Mouse (Mus musculus): ENCODE measurements at regions not wholly inside any gene's neighbourhood (a gene's known extent, or its start where the extent isn't known, plus 50 kb on each side); places are given as distances from the start of the nearest gene placed in this dataset.
"Not testable (repeated sequence)": the region's sequence is repeated elsewhere in the genome, so short reads cannot be mapped to it uniquely, and the experiment has no call there.

DNA sequence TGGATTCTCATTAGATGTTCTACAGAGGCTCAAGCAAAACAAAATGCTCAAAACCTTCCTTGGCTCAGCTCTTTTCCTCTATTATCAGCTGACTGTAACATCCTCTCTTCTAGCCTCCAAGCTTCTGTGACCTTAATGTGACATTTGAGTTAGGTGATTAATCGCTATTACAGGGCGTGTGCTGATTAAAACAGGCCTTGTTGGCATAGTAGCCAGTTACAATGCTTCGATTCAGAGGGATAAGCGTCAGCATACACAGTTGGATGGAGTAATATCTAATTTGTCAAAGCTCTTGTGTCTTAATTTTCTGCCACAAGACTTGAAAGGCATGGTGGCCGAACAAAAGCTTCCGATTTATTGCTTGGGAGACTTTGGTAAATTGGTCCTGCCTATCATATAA is 378.2 kb downstream of the Fbxo8 start:
- no peak for DNase-seq (ENCODE audit: low spot score)

DNA sequence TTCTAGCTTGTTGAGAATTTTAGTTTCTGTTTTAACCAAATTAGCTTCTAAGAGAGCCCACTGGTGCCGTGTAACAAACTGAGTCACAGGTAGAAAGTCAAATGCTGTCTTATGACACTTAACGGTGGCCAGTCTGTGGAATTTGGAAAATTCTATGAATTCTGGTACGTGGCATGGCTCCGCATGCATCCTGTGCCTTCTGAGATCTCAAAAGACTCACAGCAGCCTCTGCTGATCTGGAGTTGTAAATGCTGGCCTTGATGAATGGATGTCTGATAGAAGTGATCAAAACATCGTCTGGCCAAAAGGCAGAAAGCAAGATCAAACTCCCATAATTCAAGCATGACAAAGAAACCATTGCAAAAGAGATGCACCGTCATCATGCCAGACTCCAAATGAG is 381.5 kb downstream of the Fbxo8 start:
- DNase-seq (ENCODE audit: low spot score) = peak; percentile 1

DNA sequence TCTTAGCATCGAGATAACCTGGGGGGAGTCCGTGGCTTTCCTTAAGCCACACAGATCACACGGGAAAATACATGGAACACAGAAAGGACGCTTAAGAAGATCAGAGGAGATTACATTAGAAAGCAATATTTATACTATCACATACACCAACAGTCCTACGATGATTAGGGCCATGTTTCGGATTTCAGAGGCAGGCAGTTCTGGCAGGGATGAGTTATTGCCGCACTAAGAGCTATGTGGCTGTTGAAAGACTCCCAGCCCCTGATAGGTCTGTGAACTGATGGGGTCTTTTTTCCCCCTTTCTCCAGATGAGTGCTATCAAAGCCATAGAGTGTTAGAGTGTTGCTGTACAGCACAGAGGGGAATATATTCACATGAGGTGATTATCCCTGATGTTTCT is 358.6 kb upstream of the Hand2 start:
- DNase-seq (ENCODE audit: low spot score) = no peak

DNA sequence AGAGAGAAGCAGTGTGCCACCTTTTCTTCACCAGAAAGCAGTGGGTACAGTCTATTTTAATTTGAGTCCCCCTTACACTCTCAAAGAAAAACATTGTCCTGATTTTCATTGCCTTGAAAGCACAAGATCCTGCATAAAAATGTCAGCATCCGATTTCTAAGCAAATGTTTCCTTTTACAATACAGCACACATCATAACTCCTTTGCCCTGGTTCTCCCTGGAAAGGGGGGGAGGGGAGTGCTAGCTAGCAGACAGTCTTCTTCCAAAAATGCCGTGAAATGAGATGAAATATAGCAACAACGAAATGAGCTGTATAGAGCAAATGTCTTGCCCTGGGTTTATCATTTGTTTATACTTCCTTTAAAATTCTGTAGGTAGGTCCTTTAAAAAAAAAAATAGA is 350.5 kb upstream of the Hand2 start:
- no peak for DNase-seq (ENCODE audit: low spot score)

DNA sequence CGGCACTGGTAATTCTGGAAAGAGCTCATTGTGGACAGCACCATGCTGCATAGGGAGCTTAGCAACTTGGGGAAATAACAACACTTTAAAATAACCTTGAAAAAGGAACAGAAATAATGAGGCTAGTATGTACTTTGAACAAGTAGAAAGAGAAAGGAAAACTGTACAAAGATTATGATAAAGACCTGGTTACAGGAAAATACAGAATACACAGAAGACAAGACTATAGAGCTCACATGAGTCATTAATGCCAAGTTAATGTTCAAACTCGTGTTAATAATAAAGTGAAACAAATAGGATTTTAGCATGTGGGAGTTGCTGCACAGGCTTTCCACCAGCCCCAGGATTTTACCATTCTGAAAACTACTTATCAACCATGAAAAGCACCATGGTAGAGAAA is 341.8 kb upstream of the Hand2 start:
- no peak for DNase-seq (ENCODE audit: low spot score)

DNA sequence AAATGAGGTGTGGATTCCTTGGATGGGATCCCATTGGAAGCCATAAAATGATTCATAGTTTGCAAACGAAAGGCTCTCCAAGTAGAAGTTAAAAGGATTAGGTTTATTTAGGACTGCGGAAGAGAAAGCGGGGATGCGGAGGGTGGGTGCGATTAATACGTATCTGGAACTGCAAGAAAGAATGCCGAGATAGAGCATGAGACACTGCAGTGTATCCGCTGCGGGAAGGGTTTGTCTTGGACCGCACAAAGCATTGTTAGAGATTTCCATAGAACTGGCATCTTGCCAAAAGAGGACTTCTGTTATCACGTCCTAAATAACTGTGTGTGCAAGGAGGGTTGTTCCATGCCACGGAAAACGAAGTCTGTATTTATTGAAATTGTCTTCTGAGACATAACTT is 341.4 kb upstream of the Hand2 start:
- no peak for DNase-seq (ENCODE audit: low spot score)

DNA sequence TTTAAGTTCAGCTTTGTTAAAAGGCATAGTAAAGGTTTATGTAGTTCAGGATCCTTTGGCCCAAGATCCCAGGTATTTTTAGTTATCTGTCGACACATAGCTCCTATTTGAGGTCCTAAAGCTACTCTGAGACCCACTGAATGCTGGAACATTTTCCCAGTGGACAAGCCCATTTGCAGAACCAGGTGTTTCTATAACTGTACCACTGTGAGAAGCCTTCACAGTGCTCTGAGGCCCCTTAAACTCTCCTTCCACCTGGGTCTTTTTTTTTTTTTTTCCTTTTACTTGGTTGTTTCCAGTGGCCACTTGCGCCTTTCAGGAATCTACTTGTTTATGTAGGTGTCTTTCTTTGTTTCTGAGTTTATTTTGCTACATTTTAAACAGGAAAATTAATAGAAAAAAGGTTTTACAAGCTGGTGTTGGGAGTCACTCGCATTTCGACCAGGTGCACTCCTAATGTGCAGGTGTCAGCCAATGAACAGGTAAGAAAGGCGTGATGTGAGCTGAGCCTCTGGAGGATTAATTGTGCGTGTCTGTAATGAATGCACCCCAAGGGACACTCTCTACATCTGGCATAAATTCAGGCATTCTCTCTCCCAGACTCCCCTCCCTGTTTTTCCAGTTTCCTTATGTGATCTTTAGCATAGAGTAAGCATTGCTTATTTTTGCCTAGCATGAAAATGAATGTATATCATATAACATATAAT is 310.3 kb upstream of the Hand2 start:
- no peak for DNase-seq (ENCODE audit: low spot score)

DNA sequence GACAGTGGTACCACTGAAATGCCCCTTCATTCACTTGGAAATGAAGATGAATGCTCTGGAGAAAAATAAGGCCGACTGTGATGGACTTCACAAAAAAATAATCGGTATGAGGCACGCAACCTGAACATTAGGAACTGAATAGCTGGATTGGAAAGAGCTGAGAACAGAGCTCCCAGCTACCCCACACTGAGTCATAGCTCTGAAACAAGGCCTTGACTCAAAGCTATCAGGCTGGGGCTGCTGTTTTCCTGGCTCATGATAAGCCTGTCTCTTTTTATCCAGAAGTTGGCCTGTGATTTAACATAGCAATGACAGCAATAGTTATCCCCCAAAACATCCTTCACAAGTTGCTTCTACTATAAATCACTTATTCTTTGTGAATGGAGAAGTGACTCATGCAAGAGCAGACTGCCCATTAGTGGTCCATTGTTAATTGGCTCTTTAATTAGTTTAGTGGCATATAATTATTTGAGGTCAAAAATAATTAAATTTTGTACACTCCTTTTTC is 306.9 kb upstream of the Hand2 start:
- DNase-seq (ENCODE audit: low spot score) = no peak

DNA sequence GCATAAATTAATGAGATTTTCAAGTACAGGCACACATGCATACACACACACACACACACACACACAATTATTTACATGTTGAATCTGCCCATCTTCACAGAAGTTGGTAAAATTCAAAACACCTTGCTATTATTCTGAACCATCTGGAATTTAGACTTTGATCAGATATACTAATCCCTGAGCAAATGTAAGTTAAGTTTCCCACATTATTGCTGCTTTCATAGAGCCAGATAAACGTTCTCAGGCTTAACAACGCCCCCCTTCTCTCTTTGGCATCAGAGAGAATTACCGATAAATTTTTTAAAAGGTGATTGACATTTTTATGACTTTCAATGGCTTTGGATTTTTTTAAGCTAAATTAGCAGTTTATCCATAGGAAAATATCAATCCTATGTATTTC is 304.5 kb upstream of the Hand2 start:
- DNase-seq (ENCODE audit: low spot score) = no peak

DNA sequence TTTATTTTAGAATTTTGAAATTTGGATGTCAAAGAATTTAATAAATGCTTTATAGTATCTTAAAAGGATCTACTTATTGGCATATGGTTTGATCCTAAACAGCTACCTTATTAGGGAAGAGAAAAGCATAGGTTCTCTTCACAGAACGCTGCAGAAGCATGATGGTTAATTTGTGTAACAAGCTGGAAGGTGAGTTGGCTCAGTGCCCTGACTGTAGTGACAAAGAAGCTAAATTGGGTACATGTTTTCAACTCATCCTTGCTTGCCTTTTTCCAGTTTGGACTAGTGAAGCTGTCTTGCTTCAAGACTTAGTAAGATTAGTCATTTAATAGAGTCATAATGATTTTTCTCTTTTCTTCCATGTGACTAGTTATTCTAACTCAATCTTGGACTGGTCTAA is 292.7 kb upstream of the Hand2 start:
- not testable (repeated sequence) for DNase-seq (ENCODE audit: low spot score)

DNA sequence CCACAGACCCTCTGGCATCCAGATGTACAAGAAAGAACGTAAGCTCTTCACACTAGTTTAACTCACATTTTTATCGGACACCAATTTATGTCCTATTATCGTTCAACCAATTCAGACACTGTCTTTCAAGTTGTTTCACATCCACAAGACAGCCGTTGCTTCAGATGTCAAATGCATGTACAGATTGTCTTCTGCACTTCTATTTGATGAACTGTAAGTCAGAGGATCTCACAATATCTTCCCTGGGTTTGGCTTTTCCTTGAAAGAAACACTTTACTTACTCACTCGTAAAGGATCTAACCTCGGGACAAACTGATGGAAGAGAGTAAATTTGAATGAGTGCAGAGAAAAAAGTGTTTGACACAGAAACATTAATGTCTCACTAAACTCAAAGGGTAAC is 272.3 kb upstream of the Hand2 start:
- DNase-seq (ENCODE audit: low spot score) = no peak

DNA sequence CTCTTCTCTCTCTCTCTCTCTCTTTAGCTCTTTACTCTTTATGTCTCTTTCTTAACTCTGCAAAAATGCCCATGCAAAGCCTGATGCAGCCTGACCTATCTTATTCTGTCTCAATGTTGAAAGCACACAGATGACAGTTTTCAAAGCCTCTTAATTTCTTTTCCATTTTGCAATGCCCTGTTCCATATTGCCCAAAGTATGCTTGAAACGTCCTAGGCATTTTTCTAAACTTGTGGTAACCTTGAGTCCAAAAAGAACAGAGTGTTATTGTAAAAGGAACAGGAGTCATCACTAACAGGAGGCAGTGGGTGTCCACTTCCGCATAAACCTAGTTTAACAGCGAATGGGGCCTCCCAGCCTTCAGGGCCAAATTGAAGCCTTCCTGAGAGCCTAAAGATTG is 271.9 kb upstream of the Hand2 start:
- DNase-seq (ENCODE audit: low spot score) = no peak

DNA sequence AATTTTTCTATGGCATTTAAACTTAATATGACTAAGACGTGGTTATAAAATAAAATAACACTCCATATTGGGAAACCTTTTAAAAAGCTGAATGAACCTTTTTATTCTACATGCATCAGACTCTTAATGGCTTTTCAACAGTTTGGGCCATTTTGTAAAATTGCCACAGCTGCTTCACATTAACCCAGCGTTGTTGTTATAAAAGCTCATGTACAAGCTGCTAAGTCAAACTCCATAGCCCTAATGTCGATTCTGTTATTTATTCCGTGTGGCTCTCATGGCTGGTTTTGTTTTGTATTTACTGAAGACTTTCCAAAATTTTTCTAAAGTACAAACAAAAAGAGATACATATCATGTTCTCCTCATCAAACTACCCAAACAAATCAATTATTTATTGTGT is 268.1 kb upstream of the Hand2 start:
- DNase-seq (ENCODE audit: low spot score) = no peak

DNA sequence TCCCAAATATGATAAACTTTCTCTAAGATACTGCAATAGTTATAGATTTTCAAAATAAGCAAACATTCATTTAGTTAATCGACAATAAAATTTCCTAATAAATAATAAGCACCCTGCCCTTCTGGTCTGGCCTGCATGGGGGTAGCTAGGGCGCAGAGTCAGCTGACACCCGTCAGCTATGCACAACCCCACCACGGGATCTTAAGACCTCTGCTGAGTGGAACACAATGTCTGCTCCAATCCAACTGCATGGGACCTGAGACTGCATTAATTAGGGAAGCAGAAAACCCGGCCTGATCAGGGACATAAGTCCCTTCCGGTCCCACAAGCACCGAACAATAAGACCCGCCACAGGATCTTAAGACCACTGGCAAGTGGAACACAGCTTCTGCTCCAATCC is 243.8 kb upstream of the Hand2 start:
- no peak for DNase-seq (ENCODE audit: low spot score)

DNA sequence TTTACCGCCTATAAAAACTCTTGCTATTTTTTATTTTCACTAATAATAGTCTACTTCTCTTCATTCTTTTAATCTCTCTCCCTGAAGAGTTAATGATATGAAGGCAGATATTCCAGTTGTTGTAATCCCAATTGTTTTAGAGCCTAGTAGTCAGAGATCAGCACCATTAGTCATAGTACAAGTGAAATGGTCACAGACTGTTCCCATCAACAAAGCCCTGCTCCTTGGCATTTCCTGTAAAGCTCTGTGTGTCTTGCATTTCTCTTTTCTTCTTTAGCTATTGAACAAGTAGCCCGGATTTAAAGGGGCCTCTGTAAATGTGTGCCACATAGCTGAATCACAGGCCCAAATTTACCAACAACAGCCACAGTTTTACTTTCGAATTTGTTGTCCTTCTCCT is 234.0 kb upstream of the Hand2 start:
- DNase-seq (ENCODE audit: low spot score) = no peak

DNA sequence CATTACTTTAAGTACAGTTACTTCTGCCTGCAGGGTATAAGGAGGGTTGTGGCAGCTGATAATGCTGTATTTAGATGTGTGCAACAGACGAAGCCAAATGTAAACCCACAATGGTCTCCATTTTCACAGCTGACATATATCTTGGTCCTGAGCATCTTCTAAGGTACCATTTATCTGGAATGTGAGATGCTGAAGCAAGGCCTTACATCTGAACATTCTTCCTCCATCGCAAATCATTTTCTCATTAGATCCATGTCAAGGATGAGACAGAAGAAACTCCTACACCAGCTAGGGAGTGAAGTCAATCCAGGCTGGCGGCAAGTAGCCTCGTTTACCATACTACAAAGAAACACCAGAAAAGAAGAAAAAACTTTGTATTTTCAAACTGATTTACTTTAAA is 228.4 kb upstream of the Hand2 start:
- no peak for DNase-seq (ENCODE audit: low spot score)

DNA sequence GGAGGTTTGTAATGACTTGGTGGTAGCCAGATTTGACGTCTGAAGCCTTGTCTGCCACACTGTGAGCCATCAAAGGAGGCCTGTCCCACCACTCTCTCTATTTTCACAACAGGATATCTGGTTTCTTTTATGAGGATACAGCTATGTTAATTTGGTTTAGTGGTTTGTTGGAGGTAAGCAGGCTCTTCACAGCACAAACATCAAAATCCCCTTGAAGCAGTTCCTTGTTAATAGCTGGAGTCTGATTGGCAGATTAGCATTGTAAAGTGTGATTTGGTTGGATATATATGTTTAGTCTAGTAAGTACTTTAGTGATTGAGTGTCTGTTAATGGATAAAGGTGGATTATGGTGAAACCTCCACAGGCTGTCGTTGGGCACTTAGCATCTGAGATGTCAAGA is 225.6 kb upstream of the Hand2 start:
- DNase-seq (ENCODE audit: low spot score) = no peak

DNA sequence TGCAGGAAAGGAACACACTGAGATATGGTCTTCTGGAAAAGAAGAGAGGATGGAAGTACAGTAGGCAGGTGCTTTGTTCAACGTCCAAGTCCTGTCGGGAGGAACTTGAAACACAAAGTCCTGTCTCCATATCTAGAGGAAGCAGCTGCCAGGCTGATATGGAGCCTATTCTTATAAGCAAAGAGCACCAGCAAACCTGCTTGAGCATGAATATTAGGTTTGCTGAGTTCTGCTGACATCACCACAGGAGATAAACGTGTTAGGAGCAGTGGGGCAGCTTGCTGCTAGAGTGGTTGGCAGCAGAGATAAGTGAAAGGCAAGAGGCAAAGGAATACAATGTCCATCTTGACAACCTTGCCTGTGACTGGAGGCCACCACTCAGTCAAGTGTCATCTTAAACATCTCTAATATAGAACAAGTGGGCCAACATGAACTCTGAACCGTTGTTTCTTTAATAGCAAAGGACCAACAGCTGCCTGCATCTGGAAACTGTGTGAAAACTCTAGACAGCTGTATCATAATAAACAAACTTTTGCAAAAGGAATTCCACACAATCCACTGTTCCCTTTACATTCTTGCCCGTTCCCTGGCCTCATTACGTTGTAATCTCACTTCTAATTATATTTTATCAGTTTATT is 209.9 kb upstream of the Hand2 start:
- not testable (repeated sequence) for DNase-seq (ENCODE audit: low spot score)

DNA sequence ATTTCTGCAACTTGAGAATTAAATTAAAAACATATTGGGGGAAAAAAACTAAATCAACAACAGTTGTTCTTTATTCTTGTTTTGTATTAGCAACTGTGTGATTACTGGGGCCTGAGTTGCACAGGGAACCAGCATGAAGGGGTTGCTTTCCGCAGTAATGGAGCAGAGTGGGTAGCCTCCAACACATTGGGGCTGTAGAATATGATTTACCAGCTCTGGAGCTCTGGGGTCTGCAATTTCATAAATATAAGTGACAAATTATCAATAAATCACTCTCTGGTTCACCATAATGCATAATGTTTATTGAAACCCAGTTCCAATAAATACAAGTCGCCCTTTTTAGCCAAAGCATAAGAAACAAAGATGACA is 209.4 kb upstream of the Hand2 start:
- no peak for DNase-seq (ENCODE audit: low spot score)

DNA sequence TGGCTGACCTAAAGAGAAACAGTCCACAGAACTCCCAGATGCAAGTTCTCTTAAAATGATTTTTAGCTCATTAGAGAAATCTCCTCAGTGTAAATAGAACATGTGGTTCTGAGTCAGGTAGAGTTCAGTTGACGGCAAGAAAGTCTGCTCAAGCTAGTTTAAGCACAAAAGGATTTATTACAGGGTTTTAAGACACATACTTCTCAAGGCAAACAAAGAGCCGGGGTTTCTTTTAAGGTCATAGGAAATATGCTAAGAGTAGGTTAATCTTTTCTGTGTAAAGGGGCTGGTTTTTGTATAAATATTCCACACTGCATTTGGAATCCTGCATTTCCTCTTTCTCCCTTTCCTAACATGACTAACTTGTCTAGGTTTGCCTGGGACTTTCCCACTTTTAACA is 206.9 kb upstream of the Hand2 start:
- DNase-seq (ENCODE audit: low spot score) = no peak

DNA sequence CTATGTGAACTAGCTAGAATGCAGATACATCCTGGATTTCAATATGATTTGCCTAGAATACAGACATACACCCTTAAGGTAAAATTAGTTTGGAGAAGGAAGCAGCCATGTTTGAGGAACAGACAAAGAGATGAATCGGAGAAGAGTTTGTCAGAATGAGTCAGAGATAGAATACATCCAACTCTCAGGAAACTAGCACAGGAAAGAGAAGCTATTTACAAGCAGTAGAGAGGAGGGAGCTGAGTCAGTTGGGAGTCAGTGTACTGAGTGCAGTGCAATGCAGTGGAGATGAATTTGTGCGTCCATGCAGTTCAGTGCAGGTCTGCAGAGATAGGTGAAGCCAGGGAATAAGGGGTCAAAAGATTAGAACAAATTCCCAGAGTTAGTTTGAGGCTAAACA is 205.5 kb upstream of the Hand2 start:
- no peak for DNase-seq (ENCODE audit: low spot score)

DNA sequence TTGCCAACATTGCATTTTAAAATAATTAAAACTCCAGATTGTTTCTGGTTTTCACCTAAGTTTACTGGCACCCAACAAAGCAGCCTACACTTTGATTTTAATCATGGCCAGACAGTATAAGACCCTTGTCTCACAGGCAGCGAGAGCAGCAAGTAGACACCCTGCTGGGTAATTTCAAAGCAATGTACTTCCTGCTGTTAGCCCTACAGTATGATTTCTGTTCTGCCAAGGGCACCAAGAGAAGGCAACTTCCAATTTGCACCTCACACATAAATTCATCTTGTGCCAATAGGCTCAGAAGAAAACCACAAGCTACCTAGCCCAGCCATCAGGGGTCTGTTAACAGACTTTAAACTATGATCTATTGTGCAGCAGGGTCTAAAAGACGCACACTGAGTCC is 186.7 kb upstream of the Hand2 start:
- no peak for DNase-seq (ENCODE audit: low spot score)

DNA sequence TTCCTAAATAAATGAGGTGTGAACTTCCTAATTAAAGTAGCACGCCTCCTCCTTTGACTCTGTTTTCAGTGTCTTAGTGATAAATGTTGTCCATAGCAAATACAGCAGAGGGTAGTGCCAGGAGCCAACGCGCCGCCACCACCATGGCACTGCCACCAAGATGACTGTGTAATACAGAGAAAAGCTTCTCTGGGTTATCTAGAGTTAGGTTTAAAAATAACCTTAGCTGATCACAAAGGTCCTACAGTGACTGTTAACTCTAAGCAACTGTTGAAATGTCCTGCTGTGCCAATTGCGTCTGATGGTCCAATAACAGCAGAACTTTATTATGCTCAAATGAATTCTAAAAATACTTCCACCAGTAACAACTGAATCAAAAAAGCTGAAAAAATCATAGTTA is 186.1 kb upstream of the Hand2 start:
- DNase-seq (ENCODE audit: low spot score) = no peak

DNA sequence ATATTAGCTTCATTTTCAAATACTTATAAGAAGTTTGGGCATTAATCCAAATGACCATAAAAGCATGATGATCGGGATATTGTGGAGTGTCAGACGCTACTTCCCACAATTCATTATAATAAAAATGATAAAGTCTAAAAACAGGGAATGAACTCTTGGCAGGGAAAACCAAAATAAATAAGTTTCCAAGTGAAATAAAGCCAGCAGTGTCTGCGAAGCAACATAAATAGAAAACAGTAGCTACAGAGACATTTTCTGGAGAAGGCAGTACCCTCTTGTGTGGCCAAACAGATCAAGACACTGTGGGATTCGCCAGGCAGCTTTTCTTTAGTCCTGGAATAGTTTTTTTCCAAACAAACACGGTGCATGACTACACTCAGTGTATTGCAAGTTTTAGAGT is 172.7 kb upstream of the Hand2 start:
- no peak for DNase-seq (ENCODE audit: low spot score)

All from ovary, postnatal 14 days (tissue).